8 mouse cellular contexts compared by ENCODE assay signal in genomic region chr11:77077792-77078191, GRCm38 (mm10). TPM values are rescaled to one million over a fixed set of nuclear protein-coding genes. Genes with fewer than 3 reads are reported as not detected.
DNase-seq lines count a peak whose midpoint lies in the region; ATAC-seq lines count a peak whose summit lies in the region.

No protein-coding gene starts in this region.

- WGBS in neural tube, embryonic 11.5 days: 5% methylated on average over 16 of the region's 16 CpGs
- WGBS in embryonic facial prominence, embryonic 13.5 days: 3% methylated on average over 16 of the region's 16 CpGs
- WGBS in intestine, embryonic 14.5 days: 3% methylated on average over 16 of the region's 16 CpGs

- H3K36me3 ChIP-seq in neural tube, embryonic 11.5 days (ENCODE audit: control insufficient read depth, insufficient read depth, low read length): no peaks in the 10 kb centered on the region
- H3K36me3 ChIP-seq in embryonic facial prominence, embryonic 13.5 days: peaks cover 31% of the 10 kb centered on the region
- H3K36me3 ChIP-seq in intestine, embryonic 14.5 days (ENCODE audit: control insufficient read depth, insufficient read depth, low read length): peaks cover 29% of the 10 kb centered on the region

- H3K4me1 ChIP-seq in neural tube, embryonic 11.5 days (ENCODE audit: control insufficient read depth, insufficient read depth, low read length): peaks cover 3% of the 10 kb centered on the region; the same call in 1 of the 2 replicates
- peaks cover 10% of the 10 kb centered on the region for H3K4me1 ChIP-seq in embryonic facial prominence, embryonic 13.5 days
- no peaks in the 10 kb centered on the region for H3K4me1 ChIP-seq in intestine, embryonic 14.5 days (replicated peaks; ENCODE audit: control insufficient read depth, insufficient read depth, low read length)

- peak overlapping the region; percentile 72; the same call in 1 of the 2 replicates for H3K27ac ChIP-seq in neural tube, embryonic 11.5 days (ENCODE audit: low read depth, low read length)
- H3K27ac ChIP-seq in embryonic facial prominence, embryonic 13.5 days: peak overlapping the region; percentile 87
- peak overlapping the region; percentile 84 for H3K27ac ChIP-seq in intestine, embryonic 14.5 days (ENCODE audit: low read depth)

- ATAC-seq in neural tube, embryonic 11.5 days (ENCODE audit: insufficient read depth, low FRiP score, low TSS enrichment): no peak
- no peak for ATAC-seq in embryonic facial prominence, embryonic 13.5 days (ENCODE audit: insufficient number of reproducible peaks, insufficient read depth, low FRiP score, low TSS enrichment, low read depth)
- ATAC-seq in intestine, embryonic 14.5 days (replicated peaks; ENCODE audit: low FRiP score, low TSS enrichment, low read depth): peak; percentile 55

- no peaks in the 10 kb centered on the region for H3K27me3 ChIP-seq in neural tube, embryonic 11.5 days (ENCODE audit: control insufficient read depth, insufficient read depth, low read length)
- peaks cover 14% of the 10 kb centered on the region for H3K27me3 ChIP-seq in embryonic facial prominence, embryonic 13.5 days
- no peaks in the 10 kb centered on the region; the same call in 1 of the 2 replicates for H3K27me3 ChIP-seq in intestine, embryonic 14.5 days (replicated peaks; ENCODE audit: control insufficient read depth, insufficient read depth, low read length)

- peak overlapping the region; percentile 68 for H3K4me3 ChIP-seq in neural tube, embryonic 11.5 days (ENCODE audit: low read depth, low read length)
- H3K4me3 ChIP-seq in embryonic facial prominence, embryonic 13.5 days: peak overlapping the region; percentile 89
- peak overlapping the region; percentile 62 for H3K4me3 ChIP-seq in intestine, embryonic 14.5 days (ENCODE audit: low read depth, low read length)

- H3K9ac ChIP-seq in neural tube, embryonic 11.5 days (ENCODE audit: low read length): peak overlapping the region; percentile 70
- H3K9ac ChIP-seq in embryonic facial prominence, embryonic 13.5 days: peak overlapping the region; percentile 93
- peak overlapping the region; percentile 76 for H3K9ac ChIP-seq in intestine, embryonic 14.5 days (ENCODE audit: low read length)

- peak overlapping the region; percentile 47 for H3K4me2 ChIP-seq in neural tube, embryonic 11.5 days (ENCODE audit: low read depth)
- peak overlapping the region; percentile 86 for H3K4me2 ChIP-seq in embryonic facial prominence, embryonic 13.5 days
- peak overlapping the region; percentile 64 for H3K4me2 ChIP-seq in intestine, embryonic 14.5 days (ENCODE audit: low read length)

- no peaks in the 10 kb centered on the region for H3K9me3 ChIP-seq in neural tube, embryonic 11.5 days (ENCODE audit: control insufficient read depth, low read length)
- no peaks in the 10 kb centered on the region for H3K9me3 ChIP-seq in embryonic facial prominence, embryonic 13.5 days
- no peaks in the 10 kb centered on the region for H3K9me3 ChIP-seq in intestine, embryonic 14.5 days (ENCODE audit: control insufficient read depth, low read length)

- DNase-seq in adrenal gland, postnatal 14 days: peak; percentile 59
- DNase-seq in adrenal gland, adult 2 months: no peak
- DNase-seq in neural tube, embryonic 11.5 days (ENCODE audit: low spot score): no peak
- DNase-seq in neural tube, embryonic 10.5 days (ENCODE audit: extremely low spot score, low spot score): no peak
- DNase-seq in intestine, embryonic 14.5 days (ENCODE audit: low spot score): peak; percentile 77
- peak; percentile 12 for DNase-seq in mesoderm, embryonic 11.5 days (ENCODE audit: low read depth, low spot score)
- peak; percentile 18 to 31 for DNase-seq in thymus, postnatal 36 days

RNA-seq across cellular contexts. Expression of gene Nsrp1, which starts 0.4 kb away (rescaled TPM):
- total RNA-seq in adrenal gland, postnatal 14 days (2021): 25.3 and 28.2 TPM in 2 replicates
- total RNA-seq in adrenal gland, adult 2 months (2021): 10 to 100 TPM; 20.0 to 28.1 TPM
- 0.15 and 0.29 TPM in 2 replicates for polyA plus RNA-seq in adrenal gland, adult 2 months (2012; rRNA removed)
- 49.1 and 55.7 TPM in 2 replicates for polyA plus RNA-seq in neural tube, embryonic 11.5 days (2014; fragmentation: Nextera tagmentation; extraction: Ambion mirVana)
- 102 and 123 TPM in 2 replicates for polyA plus RNA-seq in embryonic facial prominence, embryonic 13.5 days (2015; fragmentation: Nextera tagmentation; extraction: Ambion mirVana)
- 53.3 and 53.6 TPM in 2 replicates for polyA plus RNA-seq in intestine, embryonic 14.5 days (2014; fragmentation: Nextera tagmentation; extraction: Ambion mirVana)

Comparison
In these comparisons a context has a peak if more than half of its experiments do, and no peak if none do; other contexts are left out.
1. DNase-seq: peak in adrenal gland, postnatal 14 days (single experiment), intestine, embryonic 14.5 days (single experiment), mesoderm, embryonic 11.5 days (single experiment) and thymus, postnatal 36 days (2 of 2); none in adrenal gland, adult 2 months (single experiment), neural tube, embryonic 11.5 days (single experiment) and neural tube, embryonic 10.5 days (single experiment).
2. RNA of gene Nsrp1, which starts 0.4 kb away (polyA plus RNA-seq): 102 to 123 TPM in embryonic facial prominence, embryonic 13.5 days, 49.1 to 55.7 TPM in neural tube, embryonic 11.5 days and 53.3 to 53.6 TPM in intestine, embryonic 14.5 days; 0.15 to 0.29 TPM in adrenal gland, adult 2 months; every median in the first group is over 10 times any median in the second.
3. Peak in every context shown above with its lines, with median percentiles within 50 percentile points of each other: H3K27ac ChIP-seq, H3K4me2 ChIP-seq, H3K4me3 ChIP-seq and H3K9ac ChIP-seq.